Mouse (Mus musculus): ENCODE measurements around the gene Zfp217. TPM values are rescaled to one million over a fixed set of nuclear protein-coding genes. Genes with fewer than 3 reads are reported as not detected.

Zfp217 gene
- polyA plus RNA-seq, 1 experiment: 2.4 TPM

GRCm38 (mm10) chr2:170103852-170104251 is 44.1 kb downstream of the Zfp217 start:
- DNase-seq (ENCODE audit: extremely low spot score in 1 of 2, low spot score in 1 of 2): peak in 1 of 2 experiments; percentile 78

DNA sequence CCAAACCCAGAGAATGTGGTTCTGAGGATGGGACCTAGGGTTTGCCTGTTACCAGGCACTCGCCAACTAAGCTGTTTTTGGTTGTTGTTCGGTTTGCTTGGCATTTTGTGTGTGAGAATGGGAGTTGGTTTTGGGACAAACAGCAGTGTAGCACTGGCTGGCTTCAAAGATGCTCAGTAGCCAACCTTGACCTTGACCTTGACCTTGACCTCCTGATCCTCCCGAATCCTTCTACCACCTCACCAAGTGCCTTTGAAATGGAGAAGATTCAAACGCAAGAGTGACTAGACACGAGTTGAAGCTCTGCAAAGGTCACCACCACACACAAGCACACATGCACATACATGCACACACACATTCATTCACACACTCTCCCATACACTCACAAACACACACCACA is 44.6 kb downstream of the Zfp217 start:
- DNase-seq (ENCODE audit: extremely low spot score in 1 of 2, low spot score in 1 of 2): no peak

- DNase-seq (ENCODE audit: extremely low spot score in 1 of 2, low spot score in 1 of 2): no peak
Observed at GRCm38 (mm10) chr2:170101932-170102331, 46.0 kb downstream of the Zfp217 start.

- DNase-seq (ENCODE audit: extremely low spot score in 1 of 2, low spot score in 1 of 2): peak; percentile 53 to 96
Observed at GRCm38 (mm10) chr2:170101132-170101531, 46.8 kb downstream of the Zfp217 start.

GRCm38 (mm10) chr2:170094871-170095270 is 53.0 kb downstream of the Zfp217 start:
- no peak for DNase-seq (ENCODE audit: extremely low spot score in 1 of 2, low spot score in 1 of 2)

DNA sequence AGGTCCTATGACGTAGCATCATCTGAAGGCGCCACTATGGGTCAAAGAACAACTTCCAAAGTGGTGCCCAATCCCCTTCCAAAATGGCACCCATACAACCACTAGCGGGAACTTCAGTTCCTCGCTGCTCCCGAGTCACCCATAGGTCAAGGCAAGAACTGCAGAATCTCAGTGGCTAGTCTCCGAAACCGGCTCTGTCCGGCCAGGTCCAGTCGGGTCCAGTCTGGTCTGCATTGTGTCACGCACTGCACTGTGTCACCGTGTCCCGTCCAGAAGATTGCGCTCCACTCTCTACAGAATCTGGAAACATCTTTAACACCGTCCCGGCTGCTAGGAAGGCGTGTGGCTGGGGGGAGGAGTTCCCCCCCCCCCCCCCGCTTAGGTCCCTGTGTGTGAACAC is 53.7 kb downstream of the Zfp217 start:
- no peak for DNase-seq (ENCODE audit: extremely low spot score in 1 of 2, low spot score in 1 of 2)

GRCm38 (mm10) chr2:170091563-170092443 is 56.1 kb downstream of the Zfp217 start:
- no peak for DNase-seq (ENCODE audit: extremely low spot score in 1 of 2, low spot score in 1 of 2)

GRCm38 (mm10) chr2:170078442-170079017 is 69.4 kb downstream of the Zfp217 start:
- peak in 1 of 2 experiments; percentile 12 for DNase-seq (ENCODE audit: extremely low spot score in 1 of 2, low spot score in 1 of 2)

DNA sequence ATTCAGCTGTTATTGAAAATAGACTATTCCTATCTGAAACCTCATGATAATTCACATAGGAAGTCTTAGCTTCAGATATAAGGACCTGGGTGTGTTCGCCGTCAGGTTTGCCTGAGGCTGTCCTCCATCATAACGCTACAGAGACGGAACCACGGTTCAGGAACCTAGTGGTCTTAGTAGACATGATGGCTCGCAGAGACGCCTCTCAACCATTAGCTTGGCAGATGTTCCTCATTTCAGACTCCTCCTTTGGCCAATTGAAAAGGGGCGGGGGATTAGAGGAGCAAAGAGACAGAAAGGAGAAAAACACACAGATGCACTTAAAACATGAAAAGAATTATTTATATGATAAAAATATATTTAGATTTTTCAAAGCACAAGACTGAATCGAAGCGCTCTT is 69.9 kb downstream of the Zfp217 start:
- no peak for DNase-seq (ENCODE audit: extremely low spot score in 1 of 2, low spot score in 1 of 2)

DNA sequence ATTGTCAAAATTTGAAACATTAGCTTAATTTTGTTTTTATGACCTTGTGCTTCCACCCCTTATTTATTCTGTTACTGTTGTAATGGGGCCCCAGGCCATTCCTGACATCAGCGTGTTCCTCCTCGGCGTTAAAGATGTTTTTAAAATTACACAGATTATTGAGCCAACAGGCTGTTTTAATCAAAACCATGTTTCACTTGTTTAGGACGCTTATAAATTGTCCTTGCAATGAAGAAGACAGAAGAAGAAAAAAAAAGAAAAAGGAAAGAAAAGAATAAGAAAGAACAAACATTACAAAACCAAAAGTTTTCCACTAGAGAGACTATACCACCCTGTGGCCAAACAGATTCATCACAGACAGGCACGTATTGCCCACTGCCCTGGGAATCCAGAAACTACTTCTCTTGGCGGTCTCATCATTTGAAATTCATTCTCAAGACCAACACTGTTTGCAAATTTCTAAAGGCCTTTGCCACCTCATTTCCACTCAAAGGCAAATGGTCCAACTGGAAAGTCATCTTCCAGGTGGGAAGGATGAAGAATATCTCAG is 70.9 kb downstream of the Zfp217 start:
- DNase-seq (ENCODE audit: extremely low spot score in 1 of 2, low spot score in 1 of 2): no peak

GRCm38 (mm10) chr2:170070641-170071241 is 77.2 kb downstream of the Zfp217 start:
- DNase-seq (ENCODE audit: extremely low spot score in 1 of 2, low spot score in 1 of 2): no peak

GRCm38 (mm10) chr2:170069976-170070375 is 77.9 kb downstream of the Zfp217 start:
- DNase-seq (ENCODE audit: extremely low spot score in 1 of 2, low spot score in 1 of 2): no peak

DNA sequence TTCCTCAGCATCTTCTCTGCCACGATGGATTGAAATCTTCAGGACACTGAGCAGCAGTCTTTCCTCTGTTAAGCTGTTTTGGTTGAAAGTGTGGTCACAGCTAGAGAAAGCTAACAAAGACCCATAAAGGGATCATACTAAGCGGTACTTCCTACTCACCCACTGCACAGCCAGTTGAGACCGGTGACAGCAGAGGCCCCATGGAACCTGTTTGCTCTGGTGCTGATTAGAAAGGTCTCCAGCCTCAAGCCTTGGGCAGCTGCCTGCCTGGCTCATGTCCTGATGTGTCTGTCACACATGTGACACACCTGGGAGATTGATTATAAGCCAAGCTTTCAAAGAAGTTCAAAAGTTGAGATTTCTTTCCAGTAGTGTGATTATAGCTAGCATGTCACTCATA is 85.5 kb downstream of the Zfp217 start:
- no peak for DNase-seq (ENCODE audit: extremely low spot score in 1 of 2, low spot score in 1 of 2)

DNA sequence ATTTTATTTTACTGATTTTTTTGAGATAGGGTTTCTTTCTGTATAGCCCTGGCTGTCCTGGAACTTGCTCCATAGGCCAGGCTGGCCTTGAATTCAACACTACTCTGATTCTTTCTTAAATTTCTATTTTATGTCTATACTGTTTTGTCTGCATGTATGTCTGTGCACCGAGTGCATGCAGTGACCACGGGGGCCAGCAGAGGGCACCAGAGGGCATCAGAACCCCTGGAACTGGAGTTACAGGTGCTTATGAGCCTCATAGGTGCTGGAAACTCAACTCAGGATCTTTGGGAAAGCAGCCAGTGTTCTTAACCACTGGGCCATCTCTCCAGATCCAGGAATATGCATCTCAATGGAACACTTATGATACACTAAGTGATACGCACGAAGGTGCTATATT is 87.8 kb downstream of the Zfp217 start:
- DNase-seq (ENCODE audit: extremely low spot score in 1 of 2, low spot score in 1 of 2): no peak

DNA sequence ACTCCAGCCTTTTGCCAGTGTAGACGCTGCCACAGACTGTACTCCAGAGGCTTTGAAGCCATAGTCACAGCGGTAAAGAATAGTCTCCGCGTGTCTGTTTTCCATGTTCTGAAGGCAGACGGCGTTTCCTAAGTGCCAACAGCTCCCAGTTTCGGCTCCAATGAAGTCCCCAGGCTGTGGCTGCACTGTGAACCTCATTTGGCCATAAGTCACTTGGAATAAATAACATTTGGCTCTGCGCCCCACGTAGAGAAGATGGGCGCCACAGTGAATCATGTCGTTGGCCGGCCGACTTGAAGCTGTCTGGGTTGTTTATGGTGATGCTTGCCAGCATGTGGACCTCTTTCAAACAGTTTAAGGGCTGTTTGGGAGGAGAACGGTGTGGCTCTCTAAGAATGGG is 89.1 kb downstream of the Zfp217 start:
- DNase-seq (ENCODE audit: extremely low spot score in 1 of 2, low spot score in 1 of 2): no peak
